Mouse (Mus musculus) embryonic facial prominence, embryonic 15.5 days (tissue): ENCODE data around the gene Zfand6. TPM values are rescaled to one million over a fixed set of nuclear protein-coding genes. Genes with fewer than 3 reads are reported as not detected.

Experiments used
- ATAC-seq: fragments of 200-750 bp; cut with Nextera tagmentation; 2 replicates; pipeline ENCODE4 v1.8.0; 2017; ENCODE audit warnings: low read depth, moderate TSS enrichment; ENCODE audit not compliant: insufficient number of reproducible peaks, low FRiP score, low TSS enrichment
- H3K27ac ChIP-seq: fragments of 300-500 bp; sonication (generic); replicated peaks from 2 replicates; pipeline ENCODE4 v1.5.1; 2015; ENCODE audit warnings: mild to moderate bottlenecking, inconsistent platforms
- H3K27me3 ChIP-seq: fragments of 300-500 bp; sonication (generic); 2 replicates; pipeline ENCODE4 v1.6.1; 2015; ENCODE audit warnings: inconsistent platforms
- H3K36me3 ChIP-seq: fragments of 300-500 bp; sonication (generic); 2 replicates; pipeline ENCODE4 v1.6.1; 2015; ENCODE audit warnings: mild to moderate bottlenecking, inconsistent platforms
- H3K4me1 ChIP-seq: fragments of 300-500 bp; sonication (generic); 2 replicates; pipeline ENCODE4 v1.6.1; 2015; ENCODE audit warnings: inconsistent platforms
- H3K4me2 ChIP-seq: fragments of 300-500 bp; sonication (generic); replicated peaks from 2 replicates; pipeline ENCODE4 v1.6.1; 2015; ENCODE audit warnings: mild to moderate bottlenecking, inconsistent platforms
- H3K4me3 ChIP-seq: fragments of 300-500 bp; sonication (generic); replicated peaks from 2 replicates; pipeline ENCODE4 v1.5.1; 2015; ENCODE audit warnings: mild to moderate bottlenecking, inconsistent platforms
- H3K9ac ChIP-seq: fragments of 300-500 bp; sonication (generic); 2 replicates; pipeline ENCODE4 v1.6.1; 2015; ENCODE audit warnings: inconsistent platforms
- H3K9me3 ChIP-seq: fragments of 300-500 bp; sonication (generic); replicated peaks from 2 replicates; pipeline ENCODE4 v1.6.1; 2016; ENCODE audit warnings: inconsistent platforms
- WGBS: fragments of 180-500 bp; shearing (Covaris S2); methylation state at CpG from one replicate; pipeline ENCODE4 v1.1.7; 2015; 5-methylcytosine and 5-hydroxymethylcytosine counted together
- polyA plus RNA-seq: library from polyadenylated mRNA; unstranded; fragments of >200 nt; fragmentation: Nextera tagmentation; extraction: Ambion mirVana; gene quantifications from 2 replicates; pipeline ENCODE4 v1.2.1, GENCODE M21; 2015

Gene Zfand6
- polyA plus RNA-seq, 1 experiment from 2014 or later = 157 TPM

- Histone ChIP-seq H3K27ac (no peak overlapping the region), H3K27me3 (no peaks in the 10 kb centered on the region), H3K9me3 (no peaks in the 10 kb centered on the region), H3K4me1 (peaks cover 6% of the 10 kb centered on the region; the same call in 1 of the 2 replicates), H3K4me3 (no peak overlapping the region), H3K9ac (no peak overlapping the region), H3K36me3 (no peaks in the 10 kb centered on the region), H3K4me2 (no peak overlapping the region)
- WGBS = 81% methylated on average over 2 of the region's 2 CpGs
- ATAC-seq = no peak
These were observed 3.4 kb downstream of the Zfand6 start for GRCm38 (mm10) chr7:84686380-84686779.

DNA sequence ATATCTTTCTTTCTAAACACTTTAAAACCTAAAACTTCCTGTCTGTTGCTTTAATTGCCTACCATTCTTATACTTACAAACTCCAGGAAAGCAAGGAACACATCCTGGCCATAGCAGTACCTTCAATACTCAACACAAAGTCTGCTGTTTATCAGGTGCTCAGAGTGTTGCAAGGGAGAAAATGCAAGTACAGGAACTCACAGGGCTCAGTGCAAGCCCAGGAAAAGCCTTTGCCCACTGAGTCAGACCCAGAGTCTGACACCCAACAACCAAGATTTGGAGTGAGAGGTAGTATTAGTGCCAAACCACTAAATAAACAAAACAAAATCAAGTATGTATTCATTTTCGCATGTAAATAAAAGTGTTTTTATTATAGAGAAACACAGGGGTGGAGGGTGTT, 5.1 kb downstream of the Zfand6 start:
- Histone ChIP-seq H3K4me3 (no peak overlapping the region), H3K9ac (no peak overlapping the region), H3K9me3 (no peaks in the 10 kb centered on the region), H3K4me1 (peaks cover 6% of the 10 kb centered on the region), H3K4me2 (no peak overlapping the region), H3K36me3 (no peaks in the 10 kb centered on the region), H3K27me3 (no peaks in the 10 kb centered on the region), H3K27ac (no peak overlapping the region)
- 85% methylated on average over 1 of the region's 1 CpGs for WGBS
- no peak for ATAC-seq

GRCm38 (mm10) chr7:84681558-84681957, 8.2 kb downstream of the Zfand6 start:
- H3K27ac ChIP-seq = no peak overlapping the region; the same call in 1 of the 2 replicates
- WGBS = 58% methylated on average over 1 of the region's 1 CpGs
- H3K36me3 ChIP-seq = no peaks in the 10 kb centered on the region
- H3K9ac ChIP-seq = no peak overlapping the region
- no peaks in the 10 kb centered on the region for H3K9me3 ChIP-seq
- no peak overlapping the region for H3K4me3 ChIP-seq
- no peak for ATAC-seq
- peaks cover 7% of the 10 kb centered on the region for H3K4me1 ChIP-seq
- H3K4me2 ChIP-seq = no peak overlapping the region
- no peaks in the 10 kb centered on the region for H3K27me3 ChIP-seq

- Histone ChIP-seq H3K4me3 (no peak overlapping the region), H3K27me3 (no peaks in the 10 kb centered on the region), H3K9me3 (no peaks in the 10 kb centered on the region), H3K36me3 (no peaks in the 10 kb centered on the region), H3K4me2 (no peak overlapping the region), H3K27ac (no peak overlapping the region), H3K9ac (no peak overlapping the region), H3K4me1 (peaks cover 7% of the 10 kb centered on the region)
- ATAC-seq = no peak
These were observed 8.8 kb downstream of the Zfand6 start for GRCm38 (mm10) chr7:84680931-84681330.

- Histone ChIP-seq H3K27ac (peak overlapping the region; percentile 66), H3K9me3 (no peaks in the 10 kb centered on the region), H3K4me3 (peak overlapping the region; percentile 46), H3K9ac (no peak overlapping the region; the same call in 1 of the 2 replicates), H3K36me3 (no peaks in the 10 kb centered on the region), H3K4me1 (peaks cover 7% of the 10 kb centered on the region), H3K4me2 (peak overlapping the region; percentile 42), H3K27me3 (no peaks in the 10 kb centered on the region)
- no peak for ATAC-seq
- 39% methylated on average over 2 of the region's 2 CpGs for WGBS
These were observed 9.7 kb downstream of the Zfand6 start for GRCm38 (mm10) chr7:84680092-84680491.

DNA sequence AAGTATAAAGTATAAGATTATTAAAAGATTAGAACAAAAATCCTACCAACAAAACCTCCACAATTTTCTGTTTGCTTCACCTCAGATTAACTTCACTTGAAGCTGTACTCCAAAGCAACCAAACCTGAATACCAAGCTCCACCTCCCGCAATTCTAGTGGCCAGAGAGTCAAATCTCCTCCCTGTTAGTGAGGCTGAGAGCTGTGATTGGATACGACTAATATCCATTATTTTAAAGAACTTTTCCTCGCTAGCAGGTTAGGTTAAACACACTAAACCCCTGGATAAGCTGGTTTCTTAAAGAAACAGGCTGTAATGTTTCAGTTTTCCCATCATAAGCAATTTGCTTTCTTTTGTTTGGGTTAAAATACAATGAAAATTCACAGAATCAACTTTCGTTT, 10.5 kb downstream of the Zfand6 start:
- H3K27ac ChIP-seq = no peak overlapping the region
- peak overlapping the region; percentile 42 for H3K4me2 ChIP-seq
- 2% methylated on average over 4 of the region's 4 CpGs for WGBS
- ATAC-seq = peak; percentile 94
- no peaks in the 10 kb centered on the region for H3K36me3 ChIP-seq
- no peak overlapping the region for H3K9ac ChIP-seq
- H3K4me3 ChIP-seq = peak overlapping the region; percentile 46
- peaks cover 7% of the 10 kb centered on the region for H3K4me1 ChIP-seq
- no peaks in the 10 kb centered on the region for H3K9me3 ChIP-seq
- H3K27me3 ChIP-seq = no peaks in the 10 kb centered on the region

DNA sequence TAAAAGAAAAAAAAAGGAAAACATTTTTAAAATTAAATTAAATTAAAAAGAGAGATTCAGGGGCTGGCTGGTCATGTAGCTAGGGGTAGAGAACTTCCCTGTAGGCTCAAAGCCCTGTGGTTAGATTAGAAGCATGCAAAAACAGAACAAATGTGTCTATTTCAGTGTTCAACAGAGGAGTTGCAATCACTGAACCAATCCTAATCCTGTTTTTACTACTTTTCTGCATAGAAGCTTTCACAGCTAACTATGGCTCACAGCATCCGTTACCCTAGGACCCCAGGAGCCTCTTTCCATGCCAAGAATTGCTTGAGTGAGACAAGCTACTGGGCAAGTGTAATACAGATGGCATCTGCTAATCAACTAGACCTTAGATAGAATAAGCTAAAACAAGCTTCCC, 16.7 kb downstream of the Zfand6 start:
- no peaks in the 10 kb centered on the region for H3K36me3 ChIP-seq
- peaks cover under 1% of the 10 kb centered on the region; the same call in 1 of the 2 replicates for H3K4me1 ChIP-seq
- WGBS = 70% methylated on average over 1 of the region's 1 CpGs
- H3K4me2 ChIP-seq = no peak overlapping the region
- no peaks in the 10 kb centered on the region for H3K9me3 ChIP-seq
- H3K27ac ChIP-seq = no peak overlapping the region
- no peaks in the 10 kb centered on the region for H3K27me3 ChIP-seq
- ATAC-seq = no peak
- no peak overlapping the region for H3K4me3 ChIP-seq
- H3K9ac ChIP-seq = no peak overlapping the region

GRCm38 (mm10) chr7:84669554-84670152, 20.1 kb downstream of the Zfand6 start:
- no peak for ATAC-seq

DNA sequence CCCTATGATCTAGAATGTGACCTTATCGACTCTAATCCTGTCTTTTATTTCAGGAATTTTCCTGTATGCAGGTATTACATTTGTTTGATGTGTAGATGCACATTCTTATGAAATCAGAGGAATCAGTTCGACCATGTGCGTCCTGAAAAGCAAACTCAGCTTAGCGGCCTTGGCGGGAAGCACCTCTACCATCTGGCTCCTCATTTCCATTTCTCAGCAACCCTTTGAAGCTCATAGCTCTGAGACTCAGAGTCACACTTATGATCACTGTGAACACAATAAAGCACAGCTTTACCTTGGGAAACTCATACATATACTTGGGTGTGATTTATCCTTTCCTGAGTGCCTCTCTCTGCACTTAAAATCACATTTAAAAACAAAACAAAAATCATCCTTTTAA, 21.8 kb downstream of the Zfand6 start:
- Histone ChIP-seq H3K36me3 (no peaks in the 10 kb centered on the region), H3K4me3 (no peak overlapping the region), H3K27ac (no peak overlapping the region), H3K9me3 (no peaks in the 10 kb centered on the region), H3K9ac (no peak overlapping the region), H3K4me2 (no peak overlapping the region), H3K27me3 (no peaks in the 10 kb centered on the region), H3K4me1 (no peaks in the 10 kb centered on the region; the same call in 1 of the 2 replicates)
- ATAC-seq = no peak
- WGBS = 72% methylated on average over 5 of the region's 5 CpGs

More at GRCm38 (mm10) chr7:84669554-84670152, 20.1 kb downstream of the Zfand6 start:
- Histone ChIP-seq H3K4me3 (no peak overlapping the region), H3K36me3 (no peaks in the 10 kb centered on the region), H3K4me2 (no peak overlapping the region), H3K9me3 (no peaks in the 10 kb centered on the region), H3K27me3 (no peaks in the 10 kb centered on the region), H3K4me1 (no peaks in the 10 kb centered on the region; the same call in 1 of the 2 replicates), H3K27ac (no peak overlapping the region), H3K9ac (no peak overlapping the region)
- WGBS = 72% methylated on average over 1 of the region's 1 CpGs

GRCm38 (mm10) chr7:84652740-84653139, 37.0 kb downstream of the Zfand6 start:
- no peak overlapping the region for H3K4me3 ChIP-seq
- no peak for ATAC-seq
- H3K27me3 ChIP-seq = no peaks in the 10 kb centered on the region
- H3K4me1 ChIP-seq = no peaks in the 10 kb centered on the region
- H3K36me3 ChIP-seq = no peaks in the 10 kb centered on the region
- H3K9ac ChIP-seq = no peak overlapping the region
- 68% methylated on average over 2 of the region's 2 CpGs for WGBS
- H3K9me3 ChIP-seq = no peaks in the 10 kb centered on the region
- no peak overlapping the region for H3K4me2 ChIP-seq
- H3K27ac ChIP-seq = no peak overlapping the region

DNA sequence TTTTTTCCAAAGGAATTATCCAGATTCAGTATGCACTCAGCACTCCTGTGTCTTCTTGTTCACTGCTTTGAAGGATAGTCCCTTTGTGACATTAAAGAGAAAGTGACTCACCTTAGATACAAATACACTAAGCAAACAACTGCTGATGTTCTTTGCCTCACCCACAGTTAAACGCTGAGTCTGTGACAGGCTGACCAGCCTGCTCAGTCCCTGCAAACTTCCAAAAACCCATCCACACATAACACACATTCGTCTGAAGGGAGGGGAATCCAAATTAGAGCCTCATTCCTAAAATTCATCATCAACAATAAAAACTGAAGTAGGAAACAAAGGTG, 37.8 kb downstream of the Zfand6 start:
- Histone ChIP-seq H3K9me3 (no peaks in the 10 kb centered on the region), H3K4me3 (no peak overlapping the region), H3K9ac (no peak overlapping the region), H3K4me1 (no peaks in the 10 kb centered on the region), H3K27ac (no peak overlapping the region), H3K36me3 (no peaks in the 10 kb centered on the region), H3K27me3 (no peaks in the 10 kb centered on the region), H3K4me2 (no peak overlapping the region)
- 70% methylated on average over 2 of the region's 2 CpGs for WGBS
- ATAC-seq = no peak

- ATAC-seq = no peak
- H3K9ac ChIP-seq = no peak overlapping the region
- no peaks in the 10 kb centered on the region for H3K9me3 ChIP-seq
- no peaks in the 10 kb centered on the region for H3K36me3 ChIP-seq
- 81% methylated on average over 4 of the region's 4 CpGs for WGBS
- H3K4me3 ChIP-seq = no peak overlapping the region
- no peak overlapping the region for H3K27ac ChIP-seq
- no peaks in the 10 kb centered on the region for H3K4me1 ChIP-seq
- H3K4me2 ChIP-seq = no peak overlapping the region
- H3K27me3 ChIP-seq = no peaks in the 10 kb centered on the region
These were observed 38.3 kb downstream of the Zfand6 start for GRCm38 (mm10) chr7:84651303-84651986.
